Mouse (Mus musculus): ENCODE measurements at regions not wholly inside any gene's neighbourhood (a gene's known extent, or its start where the extent isn't known, plus 50 kb on each side); places are given as distances from the start of the nearest gene placed in this dataset.

GRCm38 (mm10) chr16:87134452-87134851, 219.5 kb upstream of the N6amt1 start:
- no peak for TF ChIP-seq POLR2A (IDR thresholded peaks at IDR 0.05; ENCODE audit: borderline replicate concordance, extremely low read depth, insufficient read depth, insufficient read length, poor library complexity, severe bottlenecking)
- TF ChIP-seq CTCF (IDR thresholded peaks at IDR 0.05; ENCODE audit: borderline replicate concordance, extremely low read depth, insufficient read depth, insufficient read length) = no peak

Measured in brain, embryonic 14.5 days (tissue).